Mouse (Mus musculus) heart, embryonic 13.5 days (tissue): ENCODE results near the gene Cdkl5. TPM values are rescaled to one million over a fixed set of nuclear protein-coding genes. Genes with fewer than 3 reads are reported as not detected.

ENCODE experiments used
- ATAC-seq: fragments of 200-750 bp; cut with Nextera tagmentation; 2 replicates; pipeline ENCODE4 v1.8.0; 2017; ENCODE audit warnings: moderate TSS enrichment; ENCODE audit not compliant: insufficient number of reproducible peaks, low FRiP score, low TSS enrichment; ENCODE audit errors: extremely low read depth
- H3K27ac ChIP-seq: fragments of 300-500 bp; sonication (generic); replicated peaks from 2 replicates; pipeline ENCODE4 v1.5.1; 2015; ENCODE audit warnings: moderate library complexity, mild to moderate bottlenecking, inconsistent platforms
- H3K27me3 ChIP-seq: fragments of 300-500 bp; sonication (generic); replicated peaks from 2 replicates; pipeline ENCODE4 v1.6.1; 2015; ENCODE audit warnings: mild to moderate bottlenecking, inconsistent platforms
- H3K36me3 ChIP-seq: fragments of 300-500 bp; sonication (generic); 2 replicates; pipeline ENCODE4 v1.6.1; 2015; ENCODE audit warnings: mild to moderate bottlenecking, inconsistent platforms
- H3K4me1 ChIP-seq: fragments of 300-500 bp; sonication (generic); 2 replicates; pipeline ENCODE4 v1.6.1; 2015; ENCODE audit warnings: inconsistent platforms
- H3K4me2 ChIP-seq: fragments of 300-500 bp; sonication (generic); 2 replicates; pipeline ENCODE4 v1.6.1; 2015; ENCODE audit warnings: inconsistent platforms, mild to moderate bottlenecking, moderate library complexity
- H3K4me3 ChIP-seq: fragments of 300-500 bp; sonication (generic); 2 replicates; pipeline ENCODE4 v1.5.1; 2015; ENCODE audit warnings: moderate library complexity, mild to moderate bottlenecking, inconsistent platforms
- H3K9ac ChIP-seq: fragments of 300-500 bp; sonication (generic); 2 replicates; pipeline ENCODE4 v1.6.1; 2015; ENCODE audit warnings: inconsistent platforms, mild to moderate bottlenecking, moderate library complexity
- H3K9me3 ChIP-seq: fragments of 300-500 bp; sonication (generic); 2 replicates; pipeline ENCODE4 v1.6.1; 2016; ENCODE audit warnings: inconsistent platforms
- WGBS: fragments of 180-500 bp; shearing (Covaris S2); methylation state at CpG from one replicate; pipeline ENCODE4 v1.1.7; 2015; ENCODE audit warnings: mixed read lengths; 5-methylcytosine and 5-hydroxymethylcytosine counted together
- polyA plus RNA-seq: library from polyadenylated mRNA; unstranded; fragments of >200 nt; fragmentation: Nextera tagmentation; extraction: Ambion mirVana; gene quantifications from 2 replicates; pipeline ENCODE4 v1.2.1, GENCODE M21; 2015

Gene Cdkl5
- polyA plus RNA-seq = 1.6 and 2.0 TPM in 2 replicates

GRCm38 (mm10) chrX:160994543-160995121 lies at the start of gene Cdkl5:
Gene Cdkl5 (minus strand): TSS chrX:160994704.
- Histone ChIP-seq H3K27ac (peak within 1 kb of the TSS; percentile 87), H3K27me3 (peaks cover 6% of the 10 kb centered on the region; the same call in 1 of the 2 replicates), H3K4me3 (peak within 1 kb of the TSS; percentile 69), H3K9ac (peak within 1 kb of the TSS; percentile 85), H3K4me2 (peak within 1 kb of the TSS; percentile 68), H3K4me1 (0 out of 2 replicates have a peak, but pooled peaks cover 4% of the 10 kb centered on the region), H3K9me3 (no peaks in the 10 kb centered on the region), H3K36me3 (no peaks in the 10 kb centered on the region)
- peak; percentile 91 for ATAC-seq
- WGBS = 15% methylated on average over 50 of the region's 53 CpGs

DNA sequence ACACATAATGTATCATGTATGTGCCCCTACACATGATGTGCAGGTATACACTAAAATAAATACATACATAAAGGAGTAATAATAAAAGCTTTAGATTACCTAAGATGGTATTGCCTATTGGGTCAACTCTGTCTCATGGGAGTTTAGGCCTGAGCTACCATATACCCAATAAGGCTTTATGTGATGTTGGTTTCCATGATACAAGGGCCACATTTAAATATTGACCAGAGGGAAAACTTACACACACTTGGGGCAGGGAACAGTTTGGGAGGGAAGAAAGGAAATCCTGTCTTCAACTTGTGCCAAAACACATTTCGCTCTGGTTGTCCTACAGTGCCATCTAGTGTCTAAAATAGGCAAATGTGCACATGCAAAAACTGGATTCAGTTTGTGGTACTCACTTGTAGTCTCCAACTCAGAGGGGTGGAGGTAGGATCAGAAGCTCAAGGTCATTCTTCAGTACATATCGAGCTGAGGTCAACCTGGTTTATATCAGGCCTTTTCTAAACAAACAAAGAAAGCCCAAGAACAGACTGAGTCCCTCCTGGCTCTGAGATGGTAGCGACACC lies 38.8 kb upstream of the Cdkl5 start:
- no peak overlapping the region for H3K4me2 ChIP-seq
- H3K9ac ChIP-seq = no peak overlapping the region
- no peaks in the 10 kb centered on the region for H3K36me3 ChIP-seq
- H3K27ac ChIP-seq = no peak overlapping the region
- no peak overlapping the region for H3K4me3 ChIP-seq
- no peaks in the 10 kb centered on the region for H3K4me1 ChIP-seq
- ATAC-seq = no peak
- WGBS = 36% methylated on average over 3 of the region's 3 CpGs
- no peaks in the 10 kb centered on the region for H3K9me3 ChIP-seq
- no peaks in the 10 kb centered on the region; the same call in 1 of the 2 replicates for H3K27me3 ChIP-seq

- Histone ChIP-seq H3K36me3 (no peaks in the 10 kb centered on the region), H3K4me2 (no peak overlapping the region), H3K4me1 (no peaks in the 10 kb centered on the region), H3K4me3 (no peak overlapping the region), H3K27ac (no peak overlapping the region), H3K9ac (no peak overlapping the region), H3K27me3 (no peaks in the 10 kb centered on the region; the same call in 1 of the 2 replicates), H3K9me3 (no peaks in the 10 kb centered on the region)
- 45% methylated on average over 2 of the region's 2 CpGs for WGBS
- no peak for ATAC-seq
Observed at GRCm38 (mm10) chrX:161032423-161032822, 37.9 kb upstream of the Cdkl5 start.

DNA sequence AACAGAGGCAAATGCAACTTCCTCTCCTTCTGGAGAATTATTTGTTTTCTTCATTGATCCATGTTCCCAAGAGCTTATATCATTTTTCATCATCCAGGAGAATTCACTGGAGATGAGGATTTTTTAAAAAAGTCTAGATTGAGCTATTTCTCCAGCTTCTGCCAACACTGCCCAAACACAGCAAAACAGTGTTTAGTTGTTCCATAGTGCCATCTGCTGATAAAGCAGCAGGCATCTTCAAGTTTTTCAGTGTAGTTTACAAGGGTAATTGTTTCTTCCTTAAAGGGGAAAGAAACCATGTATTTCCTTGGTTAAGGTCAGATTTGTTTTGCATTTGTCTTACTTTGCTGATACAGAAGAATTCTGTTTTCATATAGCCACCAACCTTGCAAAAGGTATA lies 35.7 kb upstream of the Cdkl5 start:
- H3K4me2 ChIP-seq = no peak overlapping the region
- H3K4me1 ChIP-seq = no peaks in the 10 kb centered on the region
- H3K27me3 ChIP-seq = no peaks in the 10 kb centered on the region; the same call in 1 of the 2 replicates
- H3K27ac ChIP-seq = no peak overlapping the region
- ATAC-seq = no peak
- H3K9me3 ChIP-seq = no peaks in the 10 kb centered on the region
- H3K4me3 ChIP-seq = no peak overlapping the region
- H3K9ac ChIP-seq = no peak overlapping the region
- H3K36me3 ChIP-seq = no peaks in the 10 kb centered on the region

GRCm38 (mm10) chrX:161024475-161024874 lies 30.0 kb upstream of the Cdkl5 start:
- no peaks in the 10 kb centered on the region for H3K4me1 ChIP-seq

GRCm38 (mm10) chrX:161021548-161021947 lies 27.0 kb upstream of the Cdkl5 start:
- Histone ChIP-seq H3K9ac (no peak overlapping the region), H3K36me3 (no peaks in the 10 kb centered on the region), H3K4me2 (no peak overlapping the region), H3K4me1 (no peaks in the 10 kb centered on the region), H3K27me3 (no peaks in the 10 kb centered on the region), H3K4me3 (no peak overlapping the region), H3K9me3 (no peaks in the 10 kb centered on the region), H3K27ac (no peak overlapping the region)
- no peak for ATAC-seq
- 77% methylated on average over 7 of the region's 7 CpGs for WGBS

More at GRCm38 (mm10) chrX:161024475-161024874, 30.0 kb upstream of the Cdkl5 start:
- no peak overlapping the region for H3K4me3 ChIP-seq
- no peak for ATAC-seq
- H3K27me3 ChIP-seq = no peaks in the 10 kb centered on the region
- H3K27ac ChIP-seq = no peak overlapping the region
- H3K9me3 ChIP-seq = no peaks in the 10 kb centered on the region
- WGBS = 60% methylated on average over 2 of the region's 2 CpGs
- no peak overlapping the region for H3K4me2 ChIP-seq
- no peaks in the 10 kb centered on the region for H3K36me3 ChIP-seq
- H3K9ac ChIP-seq = no peak overlapping the region

DNA sequence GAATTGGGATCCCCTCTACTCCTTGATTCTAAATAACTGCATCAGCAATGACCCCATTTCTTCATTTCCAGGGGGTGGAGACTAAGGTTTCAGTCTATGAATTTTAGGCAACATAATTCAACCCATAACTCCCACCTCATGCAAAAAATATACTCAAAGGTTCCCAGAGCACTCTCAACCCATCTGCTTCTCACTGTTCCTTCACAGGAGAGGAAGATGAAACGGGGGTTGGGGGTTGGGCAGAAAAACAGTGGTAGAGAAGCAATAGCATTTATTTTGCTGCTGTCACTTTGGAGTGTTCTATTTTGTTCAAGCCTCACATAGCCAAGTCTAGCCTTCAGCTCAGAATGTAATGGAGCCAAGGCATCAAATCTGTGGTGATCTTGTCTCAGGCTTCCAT lies 23.7 kb upstream of the Cdkl5 start:
- WGBS = 52% methylated on average over 1 of the region's 1 CpGs

DNA sequence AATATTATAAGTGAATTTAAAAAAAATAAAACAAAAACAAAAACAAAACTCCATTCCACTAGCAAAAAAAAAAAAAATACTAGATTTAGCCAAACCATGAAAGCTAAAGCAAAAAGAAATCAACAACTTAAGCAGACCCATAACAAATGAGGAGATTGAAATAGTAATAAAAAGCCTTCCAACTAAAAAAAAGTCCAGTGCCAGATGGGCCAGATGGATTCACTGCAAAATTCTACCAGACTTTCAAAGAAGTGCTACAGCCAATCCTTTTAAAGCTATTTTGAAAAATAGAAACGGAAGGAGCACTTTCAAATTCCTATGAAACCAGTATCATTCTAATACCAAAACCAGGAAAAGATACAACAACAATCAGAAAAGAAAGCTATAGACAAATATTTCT lies 11.8 kb upstream of the Cdkl5 start:
- Histone ChIP-seq H3K4me1 (no peaks in the 10 kb centered on the region), H3K36me3 (no peaks in the 10 kb centered on the region), H3K9ac (no peak overlapping the region), H3K27me3 (peaks cover 5% of the 10 kb centered on the region; the same call in 1 of the 2 replicates), H3K27ac (no peak overlapping the region), H3K4me3 (no peak overlapping the region), H3K4me2 (no peak overlapping the region), H3K9me3 (no peaks in the 10 kb centered on the region)
- ATAC-seq = no peak
- WGBS = 74% methylated on average over 1 of the region's 1 CpGs

More for the DNA sequence above, 23.7 kb upstream of the Cdkl5 start:
- H3K9me3 ChIP-seq = no peaks in the 10 kb centered on the region
- H3K9ac ChIP-seq = no peak overlapping the region
- no peak overlapping the region for H3K4me3 ChIP-seq
- H3K36me3 ChIP-seq = no peaks in the 10 kb centered on the region
- H3K27ac ChIP-seq = no peak overlapping the region
- no peak overlapping the region for H3K4me2 ChIP-seq
- H3K27me3 ChIP-seq = no peaks in the 10 kb centered on the region
- ATAC-seq = no peak
- no peaks in the 10 kb centered on the region for H3K4me1 ChIP-seq

GRCm38 (mm10) chrX:160996051-160996450 lies 1.5 kb upstream of the Cdkl5 start:
- H3K27ac ChIP-seq = no peak overlapping the region
- ATAC-seq = no peak
- 11% methylated on average over 5 of the region's 5 CpGs for WGBS

DNA sequence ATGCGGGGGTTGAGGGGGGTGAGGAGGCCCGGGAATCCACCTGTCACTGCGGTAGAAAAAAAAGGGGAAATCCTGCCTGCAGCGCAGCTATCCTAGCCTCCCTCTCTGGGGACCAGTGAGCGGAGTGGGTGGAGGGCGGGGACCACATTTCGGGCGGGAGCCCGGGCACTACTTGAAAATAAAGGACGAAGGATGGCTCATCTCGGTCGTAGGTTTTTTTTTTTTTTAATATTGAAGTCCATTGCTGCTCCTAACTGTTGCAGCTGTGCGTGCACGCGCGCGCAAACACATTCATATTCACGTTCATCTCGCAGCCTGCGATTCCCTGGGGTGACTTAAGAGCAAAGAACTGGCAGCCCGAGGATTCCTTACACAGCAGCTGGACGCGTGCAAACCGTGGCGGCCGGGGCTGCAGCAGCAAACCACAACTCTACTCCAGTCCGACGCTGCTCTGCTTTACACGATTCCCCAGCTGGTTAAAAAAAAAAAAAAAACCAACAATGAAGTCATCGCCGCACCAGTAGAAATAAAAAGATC lies 695 bp upstream of the Cdkl5 start:
- ATAC-seq = no peak

More at GRCm38 (mm10) chrX:160996051-160996450, 1.5 kb upstream of the Cdkl5 start:
- Histone ChIP-seq H3K9me3 (no peaks in the 10 kb centered on the region), H3K9ac (no peak overlapping the region), H3K4me1 (0 out of 2 replicates have a peak, but pooled peaks cover 4% of the 10 kb centered on the region), H3K4me3 (0 out of 2 replicates have a peak overlapping the region, but pooled peaks have one; percentile 69), H3K4me2 (peak overlapping the region; percentile 62), H3K36me3 (no peaks in the 10 kb centered on the region), H3K27me3 (peaks cover 6% of the 10 kb centered on the region; the same call in 1 of the 2 replicates)

GRCm38 (mm10) chrX:160993749-160994539 lies 560 bp downstream of the Cdkl5 start:
- Histone ChIP-seq H3K36me3 (no peaks in the 10 kb centered on the region), H3K4me3 (peak overlapping the region; percentile 69), H3K9me3 (no peaks in the 10 kb centered on the region), H3K9ac (peak overlapping the region; percentile 85), H3K27ac (peak overlapping the region; percentile 87), H3K4me1 (0 out of 2 replicates have a peak, but pooled peaks cover 4% of the 10 kb centered on the region), H3K27me3 (peaks cover 6% of the 10 kb centered on the region; the same call in 1 of the 2 replicates), H3K4me2 (peak overlapping the region; percentile 68)
- peak; percentile 27 for ATAC-seq
- 15% methylated on average over 39 of the region's 39 CpGs for WGBS

More for the DNA sequence above, 695 bp upstream of the Cdkl5 start:
- peak overlapping the region; percentile 73 for H3K9ac ChIP-seq
- peaks cover 6% of the 10 kb centered on the region; the same call in 1 of the 2 replicates for H3K27me3 ChIP-seq
- WGBS = 16% methylated on average over 31 of the region's 31 CpGs
- 0 out of 2 replicates have a peak, but pooled peaks cover 4% of the 10 kb centered on the region for H3K4me1 ChIP-seq
- H3K36me3 ChIP-seq = no peaks in the 10 kb centered on the region
- no peaks in the 10 kb centered on the region for H3K9me3 ChIP-seq
- peak overlapping the region; percentile 69 for H3K4me3 ChIP-seq
- peak overlapping the region; percentile 78 for H3K27ac ChIP-seq
- peak overlapping the region; percentile 62 for H3K4me2 ChIP-seq
